Mouse (Mus musculus): ENCODE results near the gene 4930522L14Rik. TPM values are rescaled to one million over a fixed set of nuclear protein-coding genes. Genes with fewer than 3 reads are reported as not detected.
A peak's percentile ranks its signal among the peaks of the same experiment; 100 is the strongest.
"Not testable (repeated sequence)": the region's sequence is repeated elsewhere in the genome, so short reads cannot be mapped to it uniquely, and the experiment has no call there.

Gene 4930522L14Rik
- total RNA-seq (2021): 1 to 10 TPM; 3.5 to 4.4 TPM
- long read RNA-seq, partial matches to known transcripts: 0 of 1 reads
- long read RNA-seq, other reads (novel, unspliced or antisense): 1 of 1 reads

- peak; percentile 60 to 71 for DNase-seq (ENCODE audit: low spot score in 2 of 2)
These were observed at the start of gene 4930522L14Rik for GRCm38 (mm10) chr5:109751391-109752071. Gene 4930522L14Rik, minus strand, starts transcription at chr5:109751886.

DNA sequence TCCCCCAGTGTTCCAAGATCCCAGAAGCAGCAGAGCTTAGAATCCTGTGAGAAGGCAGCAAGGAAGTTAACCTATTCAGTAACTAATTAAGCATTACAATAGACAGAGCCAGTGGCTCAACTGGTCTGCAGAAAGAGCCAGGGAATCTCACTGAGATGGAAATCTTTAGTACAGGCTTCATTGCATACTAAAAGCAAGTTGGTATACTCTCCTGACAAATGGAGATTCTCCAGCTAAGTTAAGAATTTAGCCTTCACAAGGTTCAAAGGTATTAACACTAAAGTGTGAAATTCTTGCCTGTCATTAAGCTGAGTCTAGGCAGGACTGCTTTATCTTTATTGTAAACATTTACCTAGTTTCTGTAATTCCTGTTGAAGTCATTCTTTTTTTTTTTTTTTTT is 49.8 kb upstream of the 4930522L14Rik start:
- not testable (repeated sequence) for DNase-seq (ENCODE audit: low spot score in 2 of 2)

DNA sequence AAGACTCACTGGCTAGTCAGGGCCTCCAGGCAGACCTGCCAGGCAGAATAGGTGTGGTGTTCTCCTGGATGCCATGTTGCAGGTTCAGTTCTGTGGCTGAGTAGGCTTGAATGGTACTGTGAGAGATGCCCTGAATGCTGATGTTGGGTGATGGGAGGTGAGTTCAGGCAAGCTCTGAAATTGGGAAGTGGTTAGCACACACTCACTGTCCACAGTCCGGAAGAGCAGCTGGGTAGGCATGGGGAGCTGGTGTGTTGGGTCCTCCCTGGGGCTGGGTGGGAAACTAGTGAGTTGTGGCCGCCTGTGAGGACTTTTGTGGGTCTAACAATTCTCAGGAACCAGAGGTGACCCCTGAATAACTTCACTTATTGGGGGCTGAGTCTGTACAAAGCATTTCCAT is 48.3 kb upstream of the 4930522L14Rik start:
- not testable (repeated sequence) for DNase-seq (ENCODE audit: low spot score in 2 of 2)

DNA sequence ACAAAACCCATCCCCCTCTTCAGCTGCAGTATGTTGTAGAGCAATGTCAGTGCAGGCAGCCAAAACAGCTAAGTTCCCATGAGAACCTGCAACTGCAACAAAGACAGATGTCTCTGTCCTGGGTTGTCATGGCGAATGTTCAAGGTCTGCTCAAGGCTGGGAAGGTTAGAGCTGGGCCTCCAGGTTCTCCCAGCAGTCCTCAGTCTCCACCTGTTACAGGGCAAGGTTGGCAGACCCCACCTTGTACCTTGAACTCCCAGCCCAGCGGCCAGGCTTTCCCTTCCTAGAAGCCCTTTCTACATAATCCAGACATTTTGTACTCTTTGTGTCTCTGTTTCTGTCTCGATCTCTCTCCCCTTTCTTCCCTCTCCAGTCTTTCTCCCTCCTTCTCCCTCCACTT is 45.3 kb upstream of the 4930522L14Rik start:
- not testable (repeated sequence) for DNase-seq (ENCODE audit: low spot score in 2 of 2)

DNA sequence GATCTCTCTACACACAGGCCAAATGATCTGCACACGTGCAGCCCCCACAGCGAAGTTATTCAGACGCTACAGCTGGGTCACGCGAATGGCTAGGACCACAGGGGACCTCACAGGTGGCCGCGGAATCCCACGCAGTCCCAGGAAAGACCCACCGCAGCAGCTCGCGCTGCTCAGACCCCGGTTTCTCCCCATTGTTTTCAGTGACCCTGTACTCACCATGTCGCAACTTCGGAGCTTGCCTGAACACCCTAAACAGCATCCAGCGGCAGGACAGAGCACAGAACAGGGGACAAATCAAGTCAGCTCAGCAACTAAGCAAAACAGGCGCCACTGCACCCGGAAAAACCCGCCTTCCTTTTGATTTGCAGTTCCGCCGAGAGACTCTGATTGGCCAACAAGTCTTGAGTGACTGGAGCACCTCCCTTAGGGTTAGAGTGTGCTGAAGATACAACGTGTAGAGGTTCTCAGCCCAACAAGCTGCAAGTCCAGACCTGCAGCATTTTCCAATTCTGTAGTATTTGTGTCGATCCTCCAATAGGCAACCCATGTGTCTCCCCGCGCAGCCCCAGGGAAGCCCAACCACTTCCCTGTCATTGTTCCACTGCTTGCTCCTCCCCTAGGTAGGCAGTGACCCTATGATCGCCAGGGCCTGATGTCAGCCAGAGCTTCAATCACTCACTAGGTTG is 44.4 kb upstream of the 4930522L14Rik start:
- DNase-seq (ENCODE audit: low spot score in 2 of 2): peak; percentile 40 to 49

DNA sequence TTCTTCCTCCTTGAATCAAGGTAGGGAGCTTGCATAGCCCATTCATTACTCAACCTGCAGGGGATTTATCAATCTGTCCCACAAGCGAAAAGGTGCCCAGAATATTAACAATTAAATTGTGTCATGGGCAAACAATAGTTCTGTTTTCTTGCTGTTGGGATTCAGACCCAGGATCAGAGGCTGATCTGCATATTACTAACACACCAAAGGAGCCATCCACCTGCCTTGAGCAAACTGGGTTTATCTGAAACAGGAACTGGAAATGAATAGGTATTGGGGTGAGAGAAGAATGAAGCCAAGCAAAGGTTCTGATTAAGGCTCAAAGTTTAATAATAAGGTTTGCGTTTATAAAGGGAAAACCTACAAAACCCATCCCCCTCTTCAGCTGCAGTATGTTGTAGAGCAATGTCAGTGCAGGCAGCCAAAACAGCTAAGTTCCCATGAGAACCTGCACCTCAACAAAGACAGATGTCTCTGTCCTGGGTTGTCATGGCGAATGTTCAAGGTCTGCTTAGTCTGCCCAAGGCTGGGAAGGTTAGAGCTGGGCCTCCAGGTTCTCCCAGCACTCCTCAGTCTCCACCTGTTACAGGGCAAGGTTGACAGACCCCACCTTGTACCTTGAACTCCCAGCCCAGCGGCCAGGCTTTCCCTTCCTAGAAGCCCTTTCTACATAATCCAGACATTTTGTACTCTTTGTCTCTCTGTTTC is 541 bp upstream of the 4930522L14Rik start:
- not testable (repeated sequence) for DNase-seq (ENCODE audit: low spot score in 2 of 2)

DNA sequence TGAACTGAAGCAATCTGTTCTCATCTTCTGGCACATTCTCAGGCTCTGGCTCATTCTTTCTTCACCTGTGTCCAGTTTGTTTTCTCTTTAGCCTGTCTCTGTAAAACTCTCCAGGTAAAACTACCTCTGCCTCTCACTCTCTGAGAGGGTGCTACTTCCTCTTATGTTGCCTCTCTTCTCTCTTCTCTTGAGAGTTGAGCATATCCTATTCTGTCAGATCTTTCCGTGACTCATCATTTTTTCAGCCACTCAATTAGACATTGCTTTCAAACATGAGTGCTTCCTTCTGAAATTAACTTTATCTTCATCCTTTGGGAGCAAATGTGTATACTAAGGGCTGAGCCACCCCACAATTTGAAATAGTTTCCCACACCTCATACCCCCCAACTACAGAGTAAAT is 6.6 kb downstream of the 4930522L14Rik start:
- DNase-seq (ENCODE audit: low spot score in 2 of 2): not testable (repeated sequence)

DNA sequence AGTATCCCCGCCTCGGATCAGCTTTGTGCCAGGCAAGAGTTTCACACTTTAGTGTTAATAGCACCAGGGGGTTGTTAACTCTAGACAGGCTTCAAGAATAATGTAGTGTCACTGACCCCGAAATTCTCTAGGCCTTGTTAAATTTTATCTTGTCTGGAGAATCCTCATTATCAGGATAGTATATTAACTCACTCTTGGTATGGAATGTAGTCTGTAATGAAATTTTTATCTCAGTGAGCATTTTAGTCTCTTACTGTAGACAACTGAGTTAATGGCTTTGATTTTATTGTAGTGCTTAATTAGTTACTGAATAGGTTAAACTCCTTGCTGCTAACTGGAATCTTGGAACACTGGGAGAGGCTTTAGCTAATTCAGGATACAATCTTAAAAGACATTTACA is 34.3 kb downstream of the 4930522L14Rik start:
- not testable (repeated sequence) for DNase-seq (ENCODE audit: low spot score in 2 of 2)

DNA sequence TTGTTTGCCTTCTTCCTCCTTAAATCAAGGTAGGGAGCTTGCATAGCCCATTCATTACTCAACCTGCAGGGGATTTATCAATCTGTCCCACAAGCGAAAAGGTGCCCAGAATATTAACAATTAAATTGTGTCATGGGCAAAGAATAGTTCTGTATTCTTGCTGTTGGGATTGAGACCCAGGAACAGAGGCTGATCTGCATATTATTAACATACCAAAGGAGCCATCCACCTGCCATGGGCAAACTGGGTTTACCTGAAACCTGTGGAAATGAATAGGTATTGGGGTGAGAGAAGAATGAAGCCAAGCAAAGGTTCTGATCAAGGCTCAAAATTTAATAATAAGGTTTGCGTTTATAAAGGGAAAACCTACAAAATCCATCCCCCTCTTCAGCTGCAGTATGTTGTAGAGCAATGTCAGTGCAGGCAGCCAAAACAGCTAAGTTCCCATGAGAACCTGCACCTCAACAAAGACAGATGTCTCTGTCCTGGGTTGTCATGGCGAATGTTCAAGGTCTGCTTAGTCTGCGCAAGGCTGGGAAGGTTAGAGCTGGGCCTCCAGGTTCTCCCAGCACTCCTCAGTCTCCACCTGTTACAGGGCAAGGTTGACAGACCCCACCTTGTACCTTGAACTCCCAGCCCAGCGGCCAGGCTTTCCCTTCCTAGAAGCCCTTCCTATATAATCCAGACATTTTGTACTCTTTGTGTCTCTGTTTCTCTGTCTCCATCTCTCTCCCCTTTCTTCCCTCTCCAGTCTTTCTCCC is 60.3 kb downstream of the 4930522L14Rik start:
- DNase-seq (ENCODE audit: low spot score in 2 of 2): not testable (repeated sequence)

GRCm38 (mm10) chr5:109690537-109691201 is 61.0 kb downstream of the 4930522L14Rik start, which contains the start of gene 5430403G16Rik:
Gene 5430403G16Rik, minus strand, starts transcription at chr5:109691041.
- DNase-seq (ENCODE audit: low spot score in 2 of 2): peak; percentile 65 to 72

Other genes with a start within 250 kb of the 4930522L14Rik start
- gene Crlf2, start 192.9 kb downstream of the 4930522L14Rik start, total RNA-seq (2021): 10 to 100 TPM; 33.3 to 43.0 TPM
- 1 to 10 TPM; 2.4 TPM for gene 5430403G16Rik, start 60.8 kb downstream of the 4930522L14Rik start, total RNA-seq (2021)
- 10 to 100 TPM; 37.9 to 45.4 TPM for gene Gm15446, start 171.5 kb upstream of the 4930522L14Rik start, total RNA-seq (2021)
- gene Zfp932, start 244.6 kb upstream of the 4930522L14Rik start, total RNA-seq (2021): 10 to 100 TPM; 52.4 to 62.0 TPM